Mouse (Mus musculus): ENCODE data around the gene Bcl2l11.

Gene Bcl2l11

DNA sequence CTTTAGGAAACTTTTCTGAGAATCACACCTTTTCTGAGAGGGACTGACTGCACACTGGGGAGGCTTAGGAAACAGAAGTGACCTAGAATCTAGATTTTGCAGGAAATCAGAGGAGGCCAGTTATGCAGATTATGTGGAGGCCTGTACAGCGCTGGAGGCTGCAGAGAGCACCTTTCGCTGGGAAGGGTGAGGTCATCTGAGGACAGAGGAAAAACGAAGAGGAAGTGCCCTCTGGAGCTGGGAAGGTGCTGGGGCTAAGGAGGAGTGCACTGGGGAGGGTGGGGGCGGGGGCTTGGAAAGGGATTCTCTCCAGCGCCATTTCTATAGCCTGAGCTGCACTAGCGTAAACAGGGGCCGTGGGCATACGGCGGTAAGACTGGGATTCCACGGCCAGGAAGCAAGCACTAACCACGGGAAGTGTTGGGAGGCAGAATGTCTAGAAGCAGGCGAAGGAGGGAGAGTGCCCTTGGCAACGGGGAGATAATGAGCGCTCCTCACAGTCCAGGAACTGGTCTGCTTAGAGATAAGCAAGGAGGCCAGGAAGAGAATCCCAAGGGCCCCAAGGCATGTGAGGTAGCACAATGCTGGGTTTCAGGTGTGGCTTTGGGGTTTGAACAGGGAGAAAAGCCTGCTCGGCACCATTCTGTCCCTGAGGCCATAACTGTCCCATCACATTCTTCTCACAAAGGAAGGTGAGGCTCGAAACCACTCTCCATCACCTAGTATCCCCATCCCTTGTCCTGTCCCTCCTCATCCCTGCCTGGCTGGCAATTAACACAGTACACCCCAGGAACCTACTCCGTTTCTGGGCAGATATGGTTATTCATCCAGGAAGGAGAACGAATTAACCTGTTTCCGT, 85.4 kb downstream of the Bcl2l11 start:
- no peak for DNase-seq (ENCODE audit: low spot score)

- no peak for DNase-seq (ENCODE audit: low spot score)
Measured at GRCm38 (mm10) chr2:128211881-128212209, 86.0 kb downstream of the Bcl2l11 start.

All from urinary bladder, postnatal 25 days (tissue).